Mouse (Mus musculus) small intestine, adult 2 months (tissue): Measurements from ENCODE around the gene H2-T24.
"Not testable (repeated sequence)": the region's sequence is repeated elsewhere in the genome, so short reads cannot be mapped to it uniquely, and the experiment has no call there.

Source experiments
- CTCF ChIP-seq: fragments of 200-500 bp; IDR thresholded peaks from 2 replicates; pipeline ENCODE4 v1.5.1; 2012; ENCODE audit warnings: low read depth, mild to moderate bottlenecking, control low read depth, inconsistent platforms, low read length, moderate library complexity, mixed read lengths; ENCODE audit not compliant: insufficient replicate concordance, insufficient read length; ENCODE audit errors: extremely low read depth
- POLR2A ChIP-seq: fragments of 200-500 bp; IDR thresholded peaks from 2 replicates; pipeline ENCODE4 v1.6.1; 2012; ENCODE audit warnings: low read depth, mild to moderate bottlenecking, control low read depth, inconsistent platforms, low read length, moderate library complexity

DNA sequence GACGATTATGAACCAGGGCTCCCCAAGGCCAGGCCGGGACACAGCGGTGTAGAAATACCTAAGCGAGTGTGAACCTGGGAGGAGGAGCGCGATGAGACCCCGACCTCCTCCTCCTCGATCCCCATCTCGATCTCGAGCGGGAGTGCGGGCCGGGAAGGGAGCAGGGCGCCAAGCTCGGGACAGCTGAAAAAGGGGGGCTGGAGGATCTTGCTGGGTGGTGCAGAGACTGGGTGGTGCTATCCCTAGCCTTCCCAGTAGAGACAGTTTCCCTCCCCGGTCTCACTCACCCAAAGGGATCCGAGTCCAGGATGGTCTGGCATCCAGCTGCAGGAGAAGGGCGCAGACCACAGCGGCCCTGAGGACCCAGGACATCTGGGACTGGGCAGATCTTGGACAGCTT is 21.7 kb upstream of the H2-T24 start:
- TF ChIP-seq POLR2A, CTCF: not testable (repeated sequence)
